Mouse (Mus musculus): ENCODE measurements around the gene Dars2.
"Not testable (repeated sequence)": the region's sequence is repeated elsewhere in the genome, so short reads cannot be mapped to it uniquely, and the experiment has no call there.

Gene Dars2

GRCm38 (mm10) chr1:161034435-161035280 lies 35.8 kb downstream of the Dars2 start, which contains the start of gene Zbtb37:
Gene Zbtb37, minus strand, starts transcription at chr1:161034849.
- DNase-seq = peak; percentile 99

GRCm38 (mm10) chr1:161033856-161034434 lies 36.5 kb downstream of the Dars2 start:
- peak; percentile 21 for DNase-seq

GRCm38 (mm10) chr1:161032345-161032744 lies 38.1 kb downstream of the Dars2 start:
- DNase-seq = peak; percentile 34

GRCm38 (mm10) chr1:161031881-161032280 lies 38.6 kb downstream of the Dars2 start:
- no peak for DNase-seq

GRCm38 (mm10) chr1:161030058-161030457 lies 40.4 kb downstream of the Dars2 start:
- no peak for DNase-seq

- not testable (repeated sequence) for DNase-seq
Observed at GRCm38 (mm10) chr1:161028427-161028826, 42.0 kb downstream of the Dars2 start.

- no peak for DNase-seq
Observed at GRCm38 (mm10) chr1:161027196-161027595, 43.3 kb downstream of the Dars2 start.

GRCm38 (mm10) chr1:161025410-161026210 lies 44.8 kb downstream of the Dars2 start:
- DNase-seq = no peak

- no peak for DNase-seq
Observed at GRCm38 (mm10) chr1:161020051-161020450, 50.4 kb downstream of the Dars2 start.

- no peak for DNase-seq
Observed at GRCm38 (mm10) chr1:161016378-161016777, 54.1 kb downstream of the Dars2 start.

GRCm38 (mm10) chr1:161010436-161010835 lies 60.0 kb downstream of the Dars2 start:
- no peak for DNase-seq

GRCm38 (mm10) chr1:161008038-161008437 lies 62.4 kb downstream of the Dars2 start:
- DNase-seq = no peak

- no peak for DNase-seq
Observed at GRCm38 (mm10) chr1:161006471-161006870, 64.0 kb downstream of the Dars2 start.

GRCm38 (mm10) chr1:161005526-161005925 lies 64.9 kb downstream of the Dars2 start:
- DNase-seq = no peak

- DNase-seq = no peak
Observed at GRCm38 (mm10) chr1:161004942-161005341, 65.5 kb downstream of the Dars2 start.

GRCm38 (mm10) chr1:160993851-160994250 lies 76.6 kb downstream of the Dars2 start:
- no peak for DNase-seq
